Mouse (Mus musculus) myocyte (in vitro differentiated cells): ENCODE measurements at regions not wholly inside any gene's neighbourhood (a gene's known extent, or its start where the extent isn't known, plus 50 kb on each side); places are given as distances from the start of the nearest gene placed in this dataset.

Experiments
- MAX ChIP-seq: IDR thresholded peaks from one replicate; pipeline ENCODE4 v1.6.1; 2011; ENCODE audit warnings: low read depth, mild to moderate bottlenecking, control low read depth
- POLR2A ChIP-seq: IDR thresholded peaks from one replicate; pipeline ENCODE4 v1.6.1; 2011; ENCODE audit warnings: low read depth, mild to moderate bottlenecking, control low read depth, moderate library complexity; ENCODE audit not compliant: insufficient read length
- SRF ChIP-seq: IDR thresholded peaks from one replicate; pipeline ENCODE4 v1.6.1; 2011; ENCODE audit warnings: low read depth; ENCODE audit not compliant: control insufficient read depth, insufficient read length
- TCF12 ChIP-seq: IDR thresholded peaks from one replicate; pipeline ENCODE4 v1.6.1; 2011; ENCODE audit warnings: mild to moderate bottlenecking, control low read depth; ENCODE audit not compliant: poor library complexity, insufficient read depth, severe bottlenecking

DNA sequence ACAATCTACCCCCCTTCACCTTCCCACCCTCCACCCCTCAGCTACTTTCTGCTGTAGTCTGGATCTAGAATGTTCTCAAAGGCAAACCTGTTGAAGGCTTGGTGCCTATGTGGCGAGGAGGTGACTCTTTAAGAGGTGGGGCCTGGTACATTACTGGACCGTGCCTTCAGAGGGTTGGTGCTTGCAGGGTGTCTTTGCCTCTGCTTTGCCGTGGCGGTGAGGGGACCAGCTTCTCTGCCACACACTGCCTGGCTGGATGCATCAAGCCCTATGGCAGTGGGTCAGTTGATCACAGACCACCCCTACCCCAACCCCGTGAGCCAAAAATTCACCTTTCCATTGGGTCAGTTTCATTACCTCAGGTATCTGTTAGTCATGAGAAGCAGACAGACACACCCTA is 81.9 kb downstream of the Tmem30b start:
- no peak for TF ChIP-seq POLR2A
- TF ChIP-seq TCF12, result no peak
- TF ChIP-seq MAX, result no peak
- TF ChIP-seq SRF, result no peak
